Mouse (Mus musculus) common myeloid progenitor, adult 5-6 weeks (primary cell): ENCODE results near the gene Fbxo6. TPM values are rescaled to one million over a fixed set of nuclear protein-coding genes. Genes with fewer than 3 reads are reported as not detected.

Experiments
- total RNA-seq: library from RNA; stranded (forward); fragments of 200-1000, 187-1606 nt; gene quantifications from 2 replicates; pipeline ENCODE4 v1.2.3, GENCODE M21; 2017

Fbxo6 gene
- total RNA-seq, 1 experiment from 2014 or later = 2.9 TPM

Other genes starting within 250 kb of the Fbxo6 start
- gene Mfn2, start 247.4 kb downstream of the Fbxo6 start, total RNA-seq = 17.7 and 24.4 TPM in 2 replicates
- 3.4 and 11.4 TPM in 2 replicates for gene Plod1, start 215.4 kb downstream of the Fbxo6 start, total RNA-seq
- gene 2510039O18Rik, start 211.2 kb downstream of the Fbxo6 start, total RNA-seq = 30.4 and 34.6 TPM in 2 replicates
- not detected in 2 replicates for gene Nppb, start 166.4 kb downstream of the Fbxo6 start, total RNA-seq
- not detected in 2 replicates for gene Nppa, start 151.4 kb downstream of the Fbxo6 start, total RNA-seq
- 1.4 and 6.4 TPM in 2 replicates for gene Clcn6, start 113.3 kb downstream of the Fbxo6 start, total RNA-seq
- 5.9 and 8.6 TPM in 2 replicates for gene Mthfr, start 113.1 kb downstream of the Fbxo6 start, total RNA-seq
- 23.6 and 31.2 TPM in 2 replicates for gene Agtrap, start 64.1 kb downstream of the Fbxo6 start, total RNA-seq
- 8.4 and 17.2 TPM in 2 replicates for gene Mad2l2, start 21.8 kb downstream of the Fbxo6 start, total RNA-seq
- 0.09 TPM in 1 of 2 replicates, not detected in the other for gene Draxin, start 21.4 kb downstream of the Fbxo6 start, total RNA-seq
- 1.4 and 3.0 TPM in 2 replicates for gene Fbxo44, start 8.3 kb upstream of the Fbxo6 start, total RNA-seq
- 0.27 TPM in 1 of 2 replicates, not detected in the other for gene Fbxo2, start 8.5 kb upstream of the Fbxo6 start, total RNA-seq
- not detected in 2 replicates for gene Disp3, start 135.8 kb upstream of the Fbxo6 start, total RNA-seq